Mouse (Mus musculus): ENCODE measurements at regions not wholly inside any gene's neighbourhood (a gene's known extent, or its start where the extent isn't known, plus 50 kb on each side); places are given as distances from the start of the nearest gene placed in this dataset.

GRCm38 (mm10) chr10:84093919-84094318, 346.5 kb downstream of the Nuak1 start:
- Histone ChIP-seq H3K27me3 (ENCODE audit: poor library complexity, severe bottlenecking) (no peaks in the 10 kb centered on the region), H3K9me3 (no peaks in the 10 kb centered on the region), H3K4me3 (no peak overlapping the region), H3K4me1 (no peaks in the 10 kb centered on the region), H3K27ac (no peak overlapping the region), H3K36me3 (replicated peaks) (no peaks in the 10 kb centered on the region)
- no peak for DNase-seq (ENCODE audit: extremely low spot score, low spot score)
- 77% methylated on average over 4 of the region's 4 CpGs for WGBS

GRCm38 (mm10) chr10:84097196-84097595, 343.2 kb downstream of the Nuak1 start:
- H3K4me1 ChIP-seq: no peaks in the 10 kb centered on the region
- H3K9me3 ChIP-seq: no peaks in the 10 kb centered on the region
- 45% methylated on average over 5 of the region's 5 CpGs for WGBS
- H3K36me3 ChIP-seq (replicated peaks): no peaks in the 10 kb centered on the region
- H3K27ac ChIP-seq: no peak overlapping the region
- H3K27me3 ChIP-seq (ENCODE audit: poor library complexity, severe bottlenecking): no peaks in the 10 kb centered on the region
- H3K4me3 ChIP-seq: no peak overlapping the region
- DNase-seq (ENCODE audit: extremely low spot score, low spot score): no peak

- H3K27ac ChIP-seq: no peak overlapping the region
- WGBS: 88% methylated on average over 7 of the region's 7 CpGs
Measured at GRCm38 (mm10) chr10:84103985-84104384, 336.4 kb downstream of the Nuak1 start.

GRCm38 (mm10) chr10:84104556-84104955, 335.8 kb downstream of the Nuak1 start:
- no peaks in the 10 kb centered on the region for H3K36me3 ChIP-seq (replicated peaks)
- H3K4me1 ChIP-seq: no peaks in the 10 kb centered on the region
- H3K27me3 ChIP-seq (ENCODE audit: poor library complexity, severe bottlenecking): peaks cover 5% of the 10 kb centered on the region; the same call in 1 of the 2 replicates
- 90% methylated on average over 6 of the region's 6 CpGs for WGBS
- H3K27ac ChIP-seq: no peak overlapping the region
- DNase-seq (ENCODE audit: extremely low spot score, low spot score): no peak
- no peaks in the 10 kb centered on the region for H3K9me3 ChIP-seq
- no peak overlapping the region for H3K4me3 ChIP-seq

More at GRCm38 (mm10) chr10:84103985-84104384, 336.4 kb downstream of the Nuak1 start:
- H3K36me3 ChIP-seq (replicated peaks): no peaks in the 10 kb centered on the region
- DNase-seq (ENCODE audit: extremely low spot score, low spot score): no peak
- no peaks in the 10 kb centered on the region for H3K9me3 ChIP-seq
- H3K27me3 ChIP-seq (ENCODE audit: poor library complexity, severe bottlenecking): peaks cover 5% of the 10 kb centered on the region; the same call in 1 of the 2 replicates
- no peak overlapping the region for H3K4me3 ChIP-seq
- no peaks in the 10 kb centered on the region for H3K4me1 ChIP-seq

GRCm38 (mm10) chr10:84109680-84110371, 330.6 kb downstream of the Nuak1 start:
- H3K36me3 ChIP-seq (replicated peaks): no peaks in the 10 kb centered on the region
- WGBS: 43% methylated on average over 7 of the region's 7 CpGs
- no peak for DNase-seq (ENCODE audit: extremely low spot score, low spot score)
- H3K4me1 ChIP-seq: peaks cover 28% of the 10 kb centered on the region
- H3K27me3 ChIP-seq (ENCODE audit: poor library complexity, severe bottlenecking): peaks cover 9% of the 10 kb centered on the region; the same call in 1 of the 2 replicates
- no peaks in the 10 kb centered on the region for H3K9me3 ChIP-seq
- no peak overlapping the region for H3K27ac ChIP-seq
- no peak overlapping the region for H3K4me3 ChIP-seq

GRCm38 (mm10) chr10:84110372-84110985, 329.9 kb downstream of the Nuak1 start:
- WGBS: 52% methylated on average over 4 of the region's 4 CpGs
- H3K27ac ChIP-seq: no peak overlapping the region
- H3K36me3 ChIP-seq (replicated peaks): no peaks in the 10 kb centered on the region
- H3K9me3 ChIP-seq: no peaks in the 10 kb centered on the region
- peaks cover 28% of the 10 kb centered on the region for H3K4me1 ChIP-seq
- DNase-seq (ENCODE audit: extremely low spot score, low spot score): no peak
- H3K27me3 ChIP-seq (ENCODE audit: poor library complexity, severe bottlenecking): peaks cover 9% of the 10 kb centered on the region; the same call in 1 of the 2 replicates
- no peak overlapping the region for H3K4me3 ChIP-seq

GRCm38 (mm10) chr10:84111502-84111901, 328.9 kb downstream of the Nuak1 start:
- no peak for DNase-seq (ENCODE audit: extremely low spot score, low spot score)
- 27% methylated on average over 5 of the region's 5 CpGs for WGBS
- Histone ChIP-seq H3K36me3 (replicated peaks) (no peaks in the 10 kb centered on the region), H3K9me3 (no peaks in the 10 kb centered on the region), H3K4me3 (no peak overlapping the region), H3K27me3 (ENCODE audit: poor library complexity, severe bottlenecking) (peaks cover 9% of the 10 kb centered on the region; the same call in 1 of the 2 replicates), H3K27ac (peak overlapping the region; percentile 17; the same call in 1 of the 2 replicates), H3K4me1 (peaks cover 28% of the 10 kb centered on the region)

GRCm38 (mm10) chr10:84111909-84112308, 328.5 kb downstream of the Nuak1 start:
- H3K4me3 ChIP-seq: no peak overlapping the region
- no peaks in the 10 kb centered on the region for H3K9me3 ChIP-seq
- DNase-seq (ENCODE audit: extremely low spot score, low spot score): no peak
- H3K27me3 ChIP-seq (ENCODE audit: poor library complexity, severe bottlenecking): peaks cover 9% of the 10 kb centered on the region; the same call in 1 of the 2 replicates
- no peak overlapping the region for H3K27ac ChIP-seq
- 58% methylated on average over 5 of the region's 5 CpGs for WGBS
- H3K4me1 ChIP-seq: peaks cover 28% of the 10 kb centered on the region
- H3K36me3 ChIP-seq (replicated peaks): no peaks in the 10 kb centered on the region

- Histone ChIP-seq H3K4me3 (no peak overlapping the region), H3K4me1 (no peaks in the 10 kb centered on the region), H3K36me3 (replicated peaks) (no peaks in the 10 kb centered on the region), H3K9me3 (no peaks in the 10 kb centered on the region), H3K27ac (no peak overlapping the region), H3K27me3 (ENCODE audit: poor library complexity, severe bottlenecking) (no peaks in the 10 kb centered on the region)
- no peak for DNase-seq (ENCODE audit: extremely low spot score, low spot score)
- WGBS: 94% methylated on average over 8 of the region's 8 CpGs
Measured at GRCm38 (mm10) chr10:84119952-84120550, 320.3 kb downstream of the Nuak1 start.

GRCm38 (mm10) chr10:84137019-84137658, 303.3 kb downstream of the Nuak1 start:
- no peak for DNase-seq (ENCODE audit: extremely low spot score, low spot score)
- no peaks in the 10 kb centered on the region for H3K4me1 ChIP-seq
- H3K9me3 ChIP-seq: no peaks in the 10 kb centered on the region
- no peaks in the 10 kb centered on the region for H3K36me3 ChIP-seq (replicated peaks)
- H3K4me3 ChIP-seq: no peak overlapping the region
- WGBS: 89% methylated on average over 4 of the region's 4 CpGs
- H3K27ac ChIP-seq: no peak overlapping the region
- no peaks in the 10 kb centered on the region for H3K27me3 ChIP-seq (ENCODE audit: poor library complexity, severe bottlenecking)

- no peaks in the 10 kb centered on the region for H3K36me3 ChIP-seq (replicated peaks)
- WGBS: 86% methylated on average over 8 of the region's 8 CpGs
- no peak overlapping the region for H3K4me3 ChIP-seq
- no peaks in the 10 kb centered on the region for H3K27me3 ChIP-seq (ENCODE audit: poor library complexity, severe bottlenecking)
- H3K27ac ChIP-seq: no peak overlapping the region
- no peaks in the 10 kb centered on the region for H3K9me3 ChIP-seq
- H3K4me1 ChIP-seq: peaks cover 7% of the 10 kb centered on the region; the same call in 1 of the 2 replicates
- DNase-seq (ENCODE audit: extremely low spot score, low spot score): no peak
Measured at GRCm38 (mm10) chr10:84142741-84143454, 297.5 kb downstream of the Nuak1 start.

- DNase-seq (ENCODE audit: extremely low spot score, low spot score): no peak
Measured at GRCm38 (mm10) chr10:84143674-84144343, 296.6 kb downstream of the Nuak1 start.

More at GRCm38 (mm10) chr10:84143674-84144343, 296.6 kb downstream of the Nuak1 start:
- Histone ChIP-seq H3K36me3 (replicated peaks) (no peaks in the 10 kb centered on the region), H3K9me3 (no peaks in the 10 kb centered on the region), H3K27ac (no peak overlapping the region), H3K4me1 (peaks cover 7% of the 10 kb centered on the region; the same call in 1 of the 2 replicates), H3K4me3 (no peak overlapping the region), H3K27me3 (ENCODE audit: poor library complexity, severe bottlenecking) (no peaks in the 10 kb centered on the region)
- 75% methylated on average over 5 of the region's 5 CpGs for WGBS
